Mouse (Mus musculus): ENCODE measurements at regions not wholly inside any gene's neighbourhood (a gene's known extent, or its start where the extent isn't known, plus 50 kb on each side); places are given as distances from the start of the nearest gene placed in this dataset.

DNA sequence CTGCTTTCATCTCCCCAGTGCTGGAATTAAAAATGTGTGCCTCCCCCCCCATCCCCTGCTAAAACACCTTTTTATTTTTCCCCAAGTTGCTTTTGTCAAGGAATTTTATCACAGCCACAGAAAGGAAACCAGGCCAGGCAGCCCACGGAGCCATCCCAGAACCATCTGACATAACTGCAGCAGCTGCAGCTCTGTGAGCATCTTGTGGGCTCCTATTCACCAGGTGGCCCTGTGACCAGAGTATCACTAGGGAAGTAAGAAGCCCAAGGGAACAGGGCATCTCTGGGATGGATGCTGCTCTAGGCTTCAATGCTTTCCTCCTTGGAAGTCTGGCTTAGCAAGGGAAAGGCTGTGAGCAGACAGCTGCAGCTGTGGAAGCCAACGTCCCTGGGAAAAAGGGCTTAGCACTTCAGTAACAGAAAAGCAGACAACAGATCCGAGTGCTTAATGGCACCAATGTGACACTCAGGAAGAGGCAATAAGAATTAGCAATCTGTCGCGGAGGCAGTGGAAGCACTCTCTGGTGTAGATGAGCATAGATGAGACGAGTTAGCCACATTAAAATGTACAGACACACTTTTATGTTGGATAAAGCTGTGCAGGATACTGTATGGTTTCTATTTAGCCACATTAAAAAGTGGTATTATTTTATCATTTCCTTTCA, 1183.0 kb downstream of the 4930447A16Rik start:
- no peak for DNase-seq (ENCODE audit: low spot score in 2 of 2)

DNA sequence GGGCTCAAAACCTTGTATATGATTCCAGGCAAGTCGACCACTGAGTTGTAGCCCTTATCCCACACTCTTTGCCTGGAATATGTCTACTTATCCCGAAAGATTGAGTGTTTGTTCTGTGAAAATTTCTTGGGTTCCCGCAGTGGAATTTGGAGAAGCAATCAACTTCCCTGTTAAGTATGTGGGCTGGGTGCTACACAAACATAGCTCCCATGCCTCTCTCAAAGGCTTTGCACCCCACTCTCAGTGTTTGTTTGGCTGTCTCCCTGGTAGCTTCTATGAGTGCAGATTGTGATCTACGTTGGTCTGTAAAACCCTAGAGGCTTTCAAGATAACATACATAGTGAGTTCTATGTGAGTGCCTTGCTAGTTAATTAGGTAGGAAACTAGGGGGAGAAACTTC, 1184.2 kb downstream of the 4930447A16Rik start:
- no peak for DNase-seq (ENCODE audit: low spot score in 2 of 2)

Data from frontal cortex, postnatal 36 days (tissue).